Mouse (Mus musculus): ENCODE data around the gene AI413582. TPM values are rescaled to one million over a fixed set of nuclear protein-coding genes. Genes with fewer than 3 reads are reported as not detected.

The AI413582 gene
- polyA plus RNA-seq, 1 experiment from 2014 or later, result 21.8 TPM

GRCm38 (mm10) chr17:27603522-27604234 lies 38.1 kb upstream of the AI413582 start:
- WGBS, result 76% methylated on average over 21 of the region's 21 CpGs
- TF ChIP-seq CTCF (IDR thresholded peaks at IDR 0.05; ENCODE audit: low read depth), result no peak
- Histone ChIP-seq H3K9ac (no peak overlapping the region), H3K27me3 (ENCODE audit: insufficient read depth, low read length) (no peaks in the 10 kb centered on the region), H3K4me1 (ENCODE audit: insufficient read depth) (no peaks in the 10 kb centered on the region), H3K27ac (ENCODE audit: low read depth) (peak overlapping the region; percentile 12; the same call in 1 of the 2 replicates), H3K36me3 (ENCODE audit: insufficient read depth) (no peaks in the 10 kb centered on the region), H3K4me3 (ENCODE audit: low read depth, low read length) (no peak overlapping the region), H3K4me2 (no peak overlapping the region), H3K9me3 (ENCODE audit: low read depth, low read length) (no peaks in the 10 kb centered on the region)
- DNase-seq (no peak), ATAC-seq (ENCODE audit: insufficient read depth) (no peak)

GRCm38 (mm10) chr17:27603036-27603435 lies 37.5 kb upstream of the AI413582 start:
- no peaks in the 10 kb centered on the region for H3K36me3 ChIP-seq (ENCODE audit: insufficient read depth)
- TF ChIP-seq CTCF (IDR thresholded peaks at IDR 0.05; ENCODE audit: low read depth), result no peak
- no peaks in the 10 kb centered on the region for H3K4me1 ChIP-seq (ENCODE audit: insufficient read depth)
- ATAC-seq (ENCODE audit: insufficient read depth), result no peak
- H3K9me3 ChIP-seq (ENCODE audit: low read depth, low read length), result no peaks in the 10 kb centered on the region
- DNase-seq, result no peak
- no peak overlapping the region for H3K9ac ChIP-seq
- WGBS, result 92% methylated on average over 2 of the region's 2 CpGs
- no peaks in the 10 kb centered on the region for H3K27me3 ChIP-seq (ENCODE audit: insufficient read depth, low read length)
- no peak overlapping the region for H3K4me2 ChIP-seq
- H3K4me3 ChIP-seq (ENCODE audit: low read depth, low read length), result no peak overlapping the region
- no peak overlapping the region for H3K27ac ChIP-seq (ENCODE audit: low read depth)

- Histone ChIP-seq H3K27ac (ENCODE audit: low read depth) (no peak overlapping the region), H3K9me3 (ENCODE audit: low read depth, low read length) (no peaks in the 10 kb centered on the region), H3K36me3 (ENCODE audit: insufficient read depth) (peaks cover 7% of the 10 kb centered on the region), H3K4me2 (no peak overlapping the region), H3K4me1 (ENCODE audit: insufficient read depth) (0 out of 2 replicates have a peak, but pooled peaks cover 6% of the 10 kb centered on the region), H3K27me3 (ENCODE audit: insufficient read depth, low read length) (no peaks in the 10 kb centered on the region), H3K9ac (no peak overlapping the region), H3K4me3 (ENCODE audit: low read depth, low read length) (no peak overlapping the region)
- no peak for TF ChIP-seq CTCF (IDR thresholded peaks at IDR 0.05; ENCODE audit: low read depth)
- WGBS, result 66% methylated on average over 5 of the region's 5 CpGs
- DNase-seq (no peak), ATAC-seq (ENCODE audit: insufficient read depth) (no peak)
These were observed 35.3 kb upstream of the AI413582 start for GRCm38 (mm10) chr17:27600869-27601268.

- H3K36me3 ChIP-seq (ENCODE audit: insufficient read depth), result peaks cover 12% of the 10 kb centered on the region
These were observed 34.7 kb upstream of the AI413582 start for GRCm38 (mm10) chr17:27600286-27600685.

GRCm38 (mm10) chr17:27596376-27597190 lies 31.0 kb upstream of the AI413582 start:
- no peaks in the 10 kb centered on the region for H3K9me3 ChIP-seq (ENCODE audit: low read depth, low read length)
- H3K27ac ChIP-seq (ENCODE audit: low read depth), result peak overlapping the region; percentile 30
- TF ChIP-seq CTCF (IDR thresholded peaks at IDR 0.05; ENCODE audit: low read depth), result no peak
- no peaks in the 10 kb centered on the region for H3K27me3 ChIP-seq (ENCODE audit: insufficient read depth, low read length)
- DNase-seq (peak; percentile 47), ATAC-seq (ENCODE audit: insufficient read depth) (peak; percentile 44; the same call in 1 of the 2 replicates)
- peaks cover 40% of the 10 kb centered on the region for H3K36me3 ChIP-seq (ENCODE audit: insufficient read depth)
- no peak overlapping the region for H3K4me3 ChIP-seq (ENCODE audit: low read depth, low read length)
- 0 out of 2 replicates have a peak, but pooled peaks cover 6% of the 10 kb centered on the region for H3K4me1 ChIP-seq (ENCODE audit: insufficient read depth)
- WGBS, result 37% methylated on average over 21 of the region's 21 CpGs
- H3K4me2 ChIP-seq, result no peak overlapping the region
- no peak overlapping the region for H3K9ac ChIP-seq

More at GRCm38 (mm10) chr17:27600286-27600685, 34.7 kb upstream of the AI413582 start:
- Histone ChIP-seq H3K9me3 (ENCODE audit: low read depth, low read length) (no peaks in the 10 kb centered on the region), H3K27ac (ENCODE audit: low read depth) (no peak overlapping the region), H3K9ac (no peak overlapping the region), H3K4me2 (no peak overlapping the region), H3K4me1 (ENCODE audit: insufficient read depth) (0 out of 2 replicates have a peak, but pooled peaks cover 6% of the 10 kb centered on the region), H3K4me3 (ENCODE audit: low read depth, low read length) (no peak overlapping the region), H3K27me3 (ENCODE audit: insufficient read depth, low read length) (no peaks in the 10 kb centered on the region)
- 81% methylated on average over 3 of the region's 3 CpGs for WGBS
- no peak for DNase-seq
- no peak for TF ChIP-seq CTCF (IDR thresholded peaks at IDR 0.05; ENCODE audit: low read depth)
- no peak for ATAC-seq (ENCODE audit: insufficient read depth)

- Histone ChIP-seq H3K9ac (no peak overlapping the region), H3K27ac (ENCODE audit: low read depth) (peak overlapping the region; percentile 22; the same call in 1 of the 2 replicates), H3K4me1 (ENCODE audit: insufficient read depth) (0 out of 2 replicates have a peak, but pooled peaks cover 6% of the 10 kb centered on the region), H3K4me2 (no peak overlapping the region), H3K9me3 (ENCODE audit: low read depth, low read length) (no peaks in the 10 kb centered on the region), H3K4me3 (ENCODE audit: low read depth, low read length) (no peak overlapping the region), H3K27me3 (ENCODE audit: insufficient read depth, low read length) (no peaks in the 10 kb centered on the region), H3K36me3 (ENCODE audit: insufficient read depth) (peaks cover 45% of the 10 kb centered on the region)
- 69% methylated on average over 15 of the region's 15 CpGs for WGBS
- TF ChIP-seq CTCF (IDR thresholded peaks at IDR 0.05; ENCODE audit: low read depth), result no peak
- no peak for DNase-seq
- no peak for ATAC-seq (ENCODE audit: insufficient read depth)
These were observed 30.3 kb upstream of the AI413582 start for GRCm38 (mm10) chr17:27595659-27596375.

All from lung, embryonic 14.5 days (tissue).